Mouse (Mus musculus) testis, adult 2 months (tissue): ENCODE measurements around the gene Dstn. TPM values are rescaled to one million over a fixed set of nuclear protein-coding genes. Genes with fewer than 3 reads are reported as not detected.

Source experiments
- H3K27ac ChIP-seq: fragments of 200-500 bp; 2 replicates; pipeline ENCODE4 v1.5.1; 2012; ENCODE audit warnings: low read depth, low read length; ENCODE audit not compliant: control insufficient read depth, insufficient read depth
- H3K27me3 ChIP-seq: fragments of 200-500 bp; 2 replicates; pipeline ENCODE4 v1.6.1; 2012; ENCODE audit warnings: mild to moderate bottlenecking, low read length, moderate library complexity; ENCODE audit not compliant: control insufficient read depth, insufficient read depth
- H3K36me3 ChIP-seq: fragments of 200-500 bp; 2 replicates; pipeline ENCODE4 v1.6.1; 2012; ENCODE audit warnings: mild to moderate bottlenecking, low read length; ENCODE audit not compliant: control insufficient read depth, insufficient read depth
- H3K4me1 ChIP-seq: fragments of 200-500 bp; 2 replicates; pipeline ENCODE4 v1.6.1; 2012; ENCODE audit warnings: low read length; ENCODE audit not compliant: control insufficient read depth, insufficient read depth
- H3K4me3 ChIP-seq: fragments of 200-500 bp; 2 replicates; pipeline ENCODE4 v1.5.1; 2012; ENCODE audit warnings: low read depth, mild to moderate bottlenecking, low read length, moderate library complexity, mixed read lengths; ENCODE audit not compliant: control insufficient read depth
- CTCF ChIP-seq: fragments of 200-500 bp; IDR thresholded peaks from 2 replicates; pipeline ENCODE4 v1.5.1; 2012; ENCODE audit warnings: low read depth, mild to moderate bottlenecking, inconsistent platforms, low read length, moderate library complexity; ENCODE audit not compliant: control insufficient read depth, insufficient read depth, insufficient replicate concordance
- POLR2A ChIP-seq: fragments of 200-500 bp; IDR thresholded peaks from 2 replicates; pipeline ENCODE4 v1.6.1; 2012; ENCODE audit warnings: low read depth, mild to moderate bottlenecking, inconsistent platforms, low read length, moderate library complexity; ENCODE audit not compliant: control insufficient read depth
- polyA plus RNA-seq: library from polyadenylated mRNA; depleted of rRNA; stranded (reverse); fragments of >200 nt; gene quantifications from 2 replicates; pipeline ENCODE4 v1.2.3, GENCODE M21; 2012

Dstn gene
- polyA plus RNA-seq, 1 experiment: 11.8 TPM

- Histone ChIP-seq H3K36me3 (no peaks in the 10 kb centered on the region), H3K27ac (no peak overlapping the region), H3K27me3 (no peaks in the 10 kb centered on the region)
These were observed 22.7 kb downstream of the Dstn start for GRCm38 (mm10) chr2:143937861-143938260.

DNA sequence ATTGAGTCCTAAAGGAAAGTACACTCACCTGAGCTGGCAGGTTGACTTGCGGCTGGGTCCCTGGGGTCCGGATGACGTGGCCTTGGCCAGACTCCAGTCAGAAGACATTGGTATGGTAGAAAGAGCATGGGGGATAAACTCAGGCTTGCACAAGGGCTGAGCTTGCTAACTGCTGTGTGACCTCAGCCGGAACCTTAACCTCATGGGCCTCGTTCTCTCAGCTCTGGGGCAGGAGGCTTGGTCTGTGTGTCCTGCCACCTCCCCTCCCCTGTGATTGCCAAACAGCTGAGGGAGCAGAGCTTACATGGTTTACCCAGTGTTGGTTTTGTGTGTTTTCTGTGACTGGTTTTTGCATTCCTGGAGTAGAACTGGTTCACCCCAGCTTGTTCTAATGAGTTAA, 25.3 kb downstream of the Dstn start:
- H3K36me3 ChIP-seq: no peaks in the 10 kb centered on the region
- H3K4me1 ChIP-seq: no peaks in the 10 kb centered on the region
- TF ChIP-seq CTCF (no peak), POLR2A (no peak)
- no peak overlapping the region for H3K4me3 ChIP-seq
- no peak overlapping the region for H3K27ac ChIP-seq
- H3K27me3 ChIP-seq: no peaks in the 10 kb centered on the region

More at GRCm38 (mm10) chr2:143937861-143938260, 22.7 kb downstream of the Dstn start:
- Histone ChIP-seq H3K4me1 (no peaks in the 10 kb centered on the region), H3K4me3 (no peak overlapping the region)
- TF ChIP-seq POLR2A (no peak), CTCF (no peak)

- no peaks in the 10 kb centered on the region for H3K4me1 ChIP-seq
- H3K27me3 ChIP-seq: no peaks in the 10 kb centered on the region
- no peak overlapping the region for H3K27ac ChIP-seq
- TF ChIP-seq CTCF: no peak
- TF ChIP-seq POLR2A: no peak
- no peak overlapping the region for H3K4me3 ChIP-seq
- peaks cover 3% of the 10 kb centered on the region; the same call in 1 of the 2 replicates for H3K36me3 ChIP-seq
These were observed 29.7 kb downstream of the Dstn start for GRCm38 (mm10) chr2:143944796-143945195.

- Histone ChIP-seq H3K4me3 (no peak overlapping the region; the same call in 1 of the 2 replicates), H3K4me1 (no peaks in the 10 kb centered on the region), H3K36me3 (peaks cover 3% of the 10 kb centered on the region), H3K27ac (no peak overlapping the region), H3K27me3 (no peaks in the 10 kb centered on the region)
- no peak for TF ChIP-seq POLR2A
- peak; percentile 41; the same call in 1 of the 2 replicates for TF ChIP-seq CTCF
These were observed 30.5 kb downstream of the Dstn start for GRCm38 (mm10) chr2:143945466-143946075.

- TF ChIP-seq CTCF: no peak
- no peak for TF ChIP-seq POLR2A
- Histone ChIP-seq H3K4me1 (no peaks in the 10 kb centered on the region), H3K36me3 (peaks cover 3% of the 10 kb centered on the region), H3K27ac (no peak overlapping the region), H3K4me3 (no peak overlapping the region), H3K27me3 (no peaks in the 10 kb centered on the region)
These were observed 31.3 kb downstream of the Dstn start for GRCm38 (mm10) chr2:143946399-143946798.

DNA sequence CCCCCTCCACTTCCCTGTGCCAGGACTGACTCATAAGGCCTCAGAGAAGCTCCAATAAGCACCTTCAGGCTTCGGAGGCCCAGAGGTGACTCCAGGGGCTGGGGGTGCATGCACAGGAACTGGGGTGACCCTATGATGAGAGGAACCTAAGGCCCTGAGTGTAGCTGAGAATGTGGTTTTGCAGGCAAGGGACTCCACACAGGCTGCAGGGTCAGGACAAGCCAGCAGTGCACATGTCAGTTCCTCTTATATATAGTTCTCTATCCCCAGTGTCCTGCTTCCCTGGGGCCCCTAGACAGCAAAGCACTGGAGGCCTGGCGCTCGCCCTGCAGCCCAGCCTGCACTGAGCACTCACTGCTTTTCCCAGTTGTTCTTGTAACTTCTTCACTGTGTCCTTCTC, 32.9 kb downstream of the Dstn start:
- Histone ChIP-seq H3K4me3 (no peak overlapping the region), H3K36me3 (peaks cover 3% of the 10 kb centered on the region), H3K27ac (no peak overlapping the region), H3K4me1 (no peaks in the 10 kb centered on the region), H3K27me3 (no peaks in the 10 kb centered on the region)
- TF ChIP-seq CTCF: no peak
- no peak for TF ChIP-seq POLR2A

DNA sequence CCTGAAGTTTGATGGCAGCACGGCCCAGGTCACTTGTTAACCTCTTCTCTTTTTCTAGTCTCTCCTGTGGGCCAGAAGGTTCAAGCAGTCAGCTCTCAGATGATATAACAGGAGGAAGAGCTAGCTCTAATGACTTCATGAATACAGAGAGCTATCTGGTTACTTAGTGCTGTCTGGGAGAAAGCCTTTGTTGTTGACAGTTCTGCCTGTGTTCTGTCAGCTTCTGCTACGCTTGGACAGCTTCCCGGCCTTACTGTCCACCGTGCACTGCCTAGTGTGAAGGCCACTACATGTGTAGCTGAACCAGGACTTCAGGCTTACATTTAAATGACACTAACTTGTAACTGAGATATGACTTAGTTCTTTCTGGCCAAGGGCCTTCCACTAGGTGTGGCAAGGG, 33.3 kb downstream of the Dstn start:
- TF ChIP-seq POLR2A: no peak
- no peak for TF ChIP-seq CTCF
- Histone ChIP-seq H3K27ac (no peak overlapping the region), H3K27me3 (no peaks in the 10 kb centered on the region), H3K36me3 (peaks cover 3% of the 10 kb centered on the region), H3K4me3 (no peak overlapping the region), H3K4me1 (no peaks in the 10 kb centered on the region)

DNA sequence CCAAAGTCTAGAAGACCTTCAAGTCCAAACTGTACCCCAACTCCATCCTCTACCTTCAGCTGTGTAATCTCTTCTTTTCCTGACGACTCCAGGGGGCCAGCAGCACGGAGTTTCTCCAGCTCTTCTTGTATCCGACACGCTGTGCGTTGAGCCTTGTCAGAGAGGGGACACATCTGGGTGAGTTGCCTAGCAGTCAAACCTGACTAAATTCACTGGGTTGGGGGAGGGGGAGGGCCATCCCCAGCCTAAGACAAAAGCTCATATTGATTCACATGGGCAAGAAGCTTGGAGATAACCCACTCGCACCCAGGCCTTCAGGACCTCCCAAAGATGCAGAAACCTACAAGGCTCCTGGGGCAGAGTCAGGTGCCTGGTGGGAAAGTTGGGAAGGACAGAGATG, 34.1 kb downstream of the Dstn start:
- TF ChIP-seq POLR2A (no peak), CTCF (no peak)
- H3K4me1 ChIP-seq: no peaks in the 10 kb centered on the region
- no peak overlapping the region for H3K4me3 ChIP-seq
- no peak overlapping the region for H3K27ac ChIP-seq
- H3K27me3 ChIP-seq: no peaks in the 10 kb centered on the region
- peaks cover 3% of the 10 kb centered on the region for H3K36me3 ChIP-seq
